Mouse (Mus musculus): ENCODE data around the gene Pgc.
A peak's percentile ranks its signal among the peaks of the same experiment; 100 is the strongest.

Gene Pgc

GRCm38 (mm10) chr17:47708972-47709371 is 17.7 kb upstream of the Pgc start:
- no peak for DNase-seq (ENCODE audit: low spot score)

DNA sequence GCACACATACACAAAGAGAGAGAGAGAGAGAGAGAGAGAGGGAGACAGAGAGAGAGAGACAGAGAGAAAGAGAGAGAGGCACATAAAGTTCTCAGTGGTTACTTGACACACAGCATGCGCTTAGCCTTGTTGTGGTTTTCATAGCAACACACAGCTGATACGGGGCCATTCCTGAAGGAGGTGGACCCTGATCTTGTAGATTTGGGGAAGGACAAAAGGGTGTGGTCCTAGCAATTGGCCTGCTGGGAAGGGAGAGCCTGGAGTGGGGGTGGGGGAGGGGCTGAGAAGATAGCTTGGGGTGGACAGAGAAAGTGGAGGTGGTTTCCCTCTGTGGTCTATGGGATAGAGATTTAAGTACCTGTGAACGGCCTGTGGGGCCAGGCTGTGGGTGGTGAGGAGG is 16.6 kb upstream of the Pgc start:
- no peak for DNase-seq (ENCODE audit: low spot score)

- no peak for DNase-seq (ENCODE audit: low spot score)
Measured at GRCm38 (mm10) chr17:47711883-47712282, 14.8 kb upstream of the Pgc start.

- DNase-seq (ENCODE audit: low spot score): no peak
Measured at GRCm38 (mm10) chr17:47712889-47713571, 13.6 kb upstream of the Pgc start.

DNA sequence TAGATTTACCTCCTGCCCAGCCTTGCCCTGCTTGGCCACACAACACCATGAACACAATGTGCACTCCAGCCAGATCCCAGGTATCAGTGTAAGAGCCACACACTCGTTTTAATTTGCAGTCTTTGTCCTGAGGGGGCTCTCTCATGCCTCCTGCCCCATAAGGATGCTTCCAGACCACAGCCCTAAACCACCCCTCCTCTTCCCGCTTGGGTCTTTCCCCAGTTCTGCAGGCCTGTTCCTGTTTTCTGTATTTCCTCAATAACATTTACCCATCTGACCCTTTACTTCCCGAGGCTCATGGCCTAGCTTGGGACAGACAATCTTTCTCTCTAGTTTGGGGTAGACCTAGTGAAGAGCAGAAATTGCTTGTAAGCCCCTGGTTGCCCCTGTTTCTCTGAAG is 11.6 kb upstream of the Pgc start:
- DNase-seq (ENCODE audit: low spot score): no peak

GRCm38 (mm10) chr17:47721183-47721582 is 5.5 kb upstream of the Pgc start:
- no peak for DNase-seq (ENCODE audit: low spot score)

DNA sequence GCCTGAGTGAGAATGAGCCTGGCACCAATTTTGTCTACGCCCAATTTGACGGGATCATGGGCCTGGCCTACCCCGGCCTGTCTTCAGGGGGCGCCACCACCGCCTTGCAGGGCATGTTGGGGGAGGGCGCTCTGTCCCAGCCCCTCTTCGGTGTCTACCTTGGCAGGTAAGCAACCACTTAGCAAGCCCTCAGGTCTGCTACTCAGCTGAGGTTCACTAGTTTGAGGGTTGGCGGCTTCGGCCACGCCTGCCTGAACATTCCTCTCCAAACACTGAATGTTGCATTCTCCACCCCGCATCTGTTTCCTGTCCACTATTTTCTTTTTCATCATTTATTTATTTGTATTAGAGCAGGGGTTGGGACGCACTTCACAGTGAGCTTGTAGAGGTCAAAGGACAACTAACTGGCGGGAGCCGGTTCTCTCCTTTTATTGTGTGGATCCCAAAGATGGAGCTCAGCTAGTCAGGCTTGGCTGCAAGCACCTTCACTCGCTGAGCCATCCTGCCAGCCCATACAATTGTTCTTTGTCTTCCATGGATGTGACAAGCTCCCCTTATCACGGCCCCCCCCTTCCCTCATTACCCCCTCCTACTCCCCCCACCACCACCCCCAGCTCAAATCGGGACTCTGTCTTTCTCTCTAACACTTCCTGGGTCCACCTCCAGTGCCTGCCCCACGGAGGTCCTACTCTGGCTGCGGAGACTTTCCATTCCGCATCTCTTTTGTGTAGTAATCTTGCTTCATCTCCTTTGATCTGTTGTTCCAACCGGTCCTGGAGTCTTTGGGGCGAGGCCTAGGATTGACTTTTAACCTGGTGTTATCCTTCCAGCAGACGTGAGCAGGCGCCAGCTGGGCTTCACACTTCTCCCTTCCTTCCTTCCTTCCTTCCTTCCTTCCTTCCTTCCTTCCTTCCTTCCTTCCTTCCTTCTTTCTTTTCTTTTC is 4.3 kb downstream of the Pgc start:
- DNase-seq (ENCODE audit: low spot score): peak; percentile 27

DNA sequence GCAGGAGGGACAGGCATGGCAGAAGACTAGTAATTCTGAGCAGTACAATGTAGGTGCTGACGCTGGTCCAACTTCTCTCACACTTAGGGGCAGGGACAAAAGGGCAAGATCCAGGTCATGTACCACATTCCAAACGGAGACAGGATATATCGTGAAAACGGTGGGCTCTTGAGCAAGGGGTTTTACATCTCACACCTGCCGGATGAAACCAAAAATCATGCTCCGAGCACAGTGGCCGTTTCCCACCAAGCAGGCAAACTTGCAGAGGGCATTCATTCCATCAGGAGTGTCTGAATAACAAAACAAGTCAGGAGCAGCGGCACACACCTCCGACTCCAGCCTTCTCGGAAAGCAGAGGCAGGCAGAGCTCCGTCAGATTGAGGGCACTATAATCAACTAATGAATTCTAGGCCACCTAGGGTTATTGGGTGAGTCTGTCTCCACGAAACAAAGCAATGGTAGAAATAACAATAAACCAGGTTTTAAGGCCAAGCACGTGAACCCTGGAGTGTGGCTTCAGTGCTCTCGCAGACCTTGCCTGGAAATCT is 9.0 kb downstream of the Pgc start:
- DNase-seq (ENCODE audit: low spot score): no peak

GRCm38 (mm10) chr17:47736856-47737255 is 10.2 kb downstream of the Pgc start, which contains the start of gene Tfeb:
TSS of gene Tfeb (plus strand) at chr17:47737030.
- DNase-seq (ENCODE audit: low spot score): peak; percentile 96

- peak; percentile 76 for DNase-seq (ENCODE audit: low spot score)
Measured at GRCm38 (mm10) chr17:47737271-47738065, 10.8 kb downstream of the Pgc start.

GRCm38 (mm10) chr17:47738066-47738878 is 11.6 kb downstream of the Pgc start:
- DNase-seq (ENCODE audit: low spot score): peak; percentile 34

DNA sequence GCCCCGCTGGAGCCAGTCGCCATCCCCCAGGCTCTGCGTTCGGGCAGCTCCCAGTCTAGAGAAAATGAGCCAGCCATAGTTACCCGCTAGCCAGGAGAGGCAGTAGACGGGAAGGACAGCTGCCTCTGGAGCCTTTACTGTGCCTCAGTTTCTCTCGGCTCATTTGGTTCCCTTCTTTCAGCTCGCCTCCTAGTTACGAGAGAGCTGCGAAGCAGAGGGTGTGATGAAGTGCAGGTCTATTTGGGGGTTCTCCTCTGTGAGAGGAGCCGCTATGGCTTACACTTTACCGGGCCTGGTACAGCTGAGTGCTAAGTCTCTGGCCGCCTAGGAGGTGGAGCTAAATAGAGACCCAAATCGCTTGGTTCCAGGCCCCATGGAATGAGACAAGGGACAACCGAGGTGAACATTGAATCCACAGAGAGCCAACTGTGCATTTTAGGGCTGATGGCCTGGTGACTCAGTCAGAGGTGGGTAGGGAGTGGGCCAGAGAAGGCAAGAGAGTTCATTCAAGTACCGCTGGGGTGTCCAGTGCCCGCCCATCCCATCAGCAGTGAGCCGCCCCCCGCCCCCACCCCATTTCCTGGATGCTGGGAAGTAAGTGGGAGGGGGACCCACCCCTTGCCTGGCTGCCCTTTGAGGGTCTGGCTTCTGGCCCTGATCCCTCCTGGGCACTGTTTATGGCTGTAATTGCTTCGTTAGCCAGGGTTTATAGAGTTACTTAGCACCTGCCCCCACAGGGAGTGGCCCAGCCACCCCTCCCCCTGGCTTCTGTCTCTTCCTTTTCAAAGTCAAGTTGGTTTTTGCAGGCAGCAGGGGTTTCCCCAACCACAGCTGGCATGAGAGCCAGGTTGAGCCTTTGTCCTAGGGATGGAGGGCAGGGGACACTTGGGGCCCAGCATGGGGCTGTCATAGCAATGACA is 12.5 kb downstream of the Pgc start:
- peak; percentile 29 for DNase-seq (ENCODE audit: low spot score)

DNA sequence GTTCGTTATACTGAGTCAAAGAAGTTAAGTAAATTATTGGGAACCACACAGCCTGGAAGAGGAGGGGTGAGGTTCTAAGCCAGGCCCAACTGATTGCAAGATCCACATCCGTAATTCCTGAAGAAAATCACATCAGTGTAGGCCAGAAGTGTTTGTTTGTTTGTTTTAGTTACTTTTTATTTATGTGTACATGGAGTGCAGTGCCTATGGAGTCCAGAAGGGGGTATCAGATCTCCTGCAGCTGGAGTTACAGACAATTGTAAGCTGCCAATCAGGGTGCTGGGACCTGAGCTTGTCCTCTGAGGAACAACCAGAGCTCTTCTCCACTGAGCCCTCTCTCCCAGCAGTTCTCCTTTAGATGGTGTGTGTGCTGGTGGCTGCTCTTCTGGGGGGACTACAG is 13.5 kb downstream of the Pgc start:
- DNase-seq (ENCODE audit: low spot score): peak; percentile 13

GRCm38 (mm10) chr17:47742991-47743734 is 16.5 kb downstream of the Pgc start:
- DNase-seq (ENCODE audit: low spot score): peak; percentile 39

DNA sequence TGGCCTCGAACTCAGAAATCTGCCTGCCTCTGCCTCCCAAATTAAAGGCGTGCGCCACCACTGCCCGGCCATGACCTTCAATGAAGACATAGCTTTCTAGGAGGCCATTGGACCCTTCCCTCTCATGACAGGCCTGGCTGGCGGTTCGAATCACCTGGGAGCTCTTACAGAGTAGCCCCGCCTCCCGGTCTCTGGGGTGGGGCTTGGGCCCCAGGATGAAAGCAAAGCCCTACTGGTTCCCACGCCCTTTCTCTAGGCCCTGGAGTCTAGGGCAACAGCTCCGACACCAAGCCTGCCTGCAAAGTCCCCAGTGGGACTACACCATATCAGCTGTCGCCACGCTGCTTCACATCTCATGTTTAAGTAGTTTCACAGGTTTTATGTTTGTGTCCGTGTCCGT is 17.4 kb downstream of the Pgc start:
- no peak for DNase-seq (ENCODE audit: low spot score)

DNA sequence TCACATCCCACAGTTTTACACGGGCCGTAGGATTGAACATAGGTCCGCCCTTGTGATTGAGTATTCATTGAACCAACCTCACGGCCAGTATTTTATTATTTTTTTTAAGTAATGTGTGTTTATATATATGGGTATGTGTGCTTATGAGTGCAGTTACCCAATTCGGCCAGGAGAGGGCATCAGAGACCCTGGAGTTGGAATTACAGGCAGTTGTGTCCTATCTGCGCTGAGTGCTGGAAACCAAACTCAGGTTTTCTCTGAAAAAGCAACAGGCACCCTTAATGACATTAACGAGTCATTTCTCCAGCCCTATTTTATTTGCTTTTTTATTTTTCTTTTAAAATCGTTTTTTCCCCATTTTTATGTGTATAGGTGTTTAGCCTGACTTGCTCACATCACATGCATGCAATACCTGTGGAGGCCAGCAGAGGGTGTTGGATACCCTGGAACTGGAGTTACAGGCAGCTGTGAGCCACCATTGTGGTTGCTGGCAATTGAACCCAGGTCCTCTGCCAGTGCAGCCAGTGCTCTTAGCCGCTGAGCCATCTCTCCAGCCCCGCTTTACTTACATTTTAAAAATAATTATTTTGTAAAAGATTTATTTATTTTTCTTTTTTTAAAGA is 18.2 kb downstream of the Pgc start:
- peak; percentile 15 for DNase-seq (ENCODE audit: low spot score)

DNA sequence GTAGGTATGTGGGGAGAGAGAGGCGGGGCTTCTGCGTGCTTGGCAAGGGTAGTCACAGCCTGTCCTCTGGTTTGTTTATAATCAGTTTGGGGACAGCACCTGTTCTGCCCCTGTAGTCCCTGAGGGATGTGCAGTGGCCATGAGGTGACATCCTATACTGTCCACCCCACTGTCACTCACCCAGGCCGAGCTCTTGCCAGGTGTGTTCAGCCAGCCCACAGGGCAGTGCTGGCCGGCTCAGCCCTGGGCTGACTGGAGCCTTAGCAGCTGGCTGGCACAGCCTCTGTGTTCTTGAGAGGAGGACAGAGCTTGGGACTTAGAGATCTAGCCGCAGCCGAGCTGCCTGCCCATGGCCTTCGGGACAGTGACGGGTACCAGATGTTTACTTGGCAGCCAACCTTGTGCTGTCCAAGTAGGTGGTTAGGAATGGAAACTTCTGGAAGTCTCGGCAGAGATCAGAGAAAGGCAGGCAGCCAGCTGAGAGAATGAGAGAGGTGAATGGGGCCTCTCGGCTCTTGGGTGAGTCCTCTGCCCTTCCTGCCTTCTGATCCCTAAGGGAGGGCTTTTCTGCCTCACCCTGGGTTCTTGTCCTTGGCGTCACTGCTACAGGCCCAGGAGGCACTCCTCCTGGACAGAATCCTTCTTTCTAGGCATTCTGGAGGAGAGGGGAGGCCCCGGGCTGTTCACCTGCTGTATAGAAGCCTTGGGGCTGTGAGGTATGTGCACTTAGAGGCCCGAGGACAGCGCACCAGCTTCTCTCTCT is 22.3 kb downstream of the Pgc start:
- DNase-seq (ENCODE audit: low spot score): no peak

DNA sequence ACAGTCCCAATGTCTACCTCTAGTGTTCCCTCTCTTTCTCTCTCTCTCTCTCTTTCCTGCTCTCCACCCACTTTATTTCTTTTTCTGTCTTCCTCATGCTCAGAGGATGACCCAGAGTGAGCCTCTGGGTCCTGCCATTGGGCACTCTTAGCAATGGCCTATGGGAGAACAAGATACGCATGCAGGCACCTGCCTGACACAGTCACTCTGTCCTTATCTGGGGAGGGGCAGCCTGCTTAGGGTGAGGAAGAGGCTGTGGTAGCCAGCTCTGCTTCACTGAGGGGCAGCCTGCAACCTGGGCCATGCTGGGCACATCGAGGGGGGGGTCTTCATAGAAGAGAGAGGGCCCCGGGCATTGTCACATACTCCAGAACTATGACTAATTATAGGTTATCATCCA is 23.0 kb downstream of the Pgc start:
- DNase-seq (ENCODE audit: low spot score): no peak
